Mouse (Mus musculus) embryonic stem cell, embryonic (primary cell): ENCODE results near the gene H2-Q10.
"Not testable (repeated sequence)": the region's sequence is repeated elsewhere in the genome, so short reads cannot be mapped to it uniquely, and the experiment has no call there.

Experiments used
- CTCF ChIA-PET, 4 experiments: fragments of 300-600 bp in 2 of 4; fragments of 350-600 bp in 2 of 4; sonication (Branson Sonifier 250); formaldehyde crosslinking; loops; one replicate each; lab custom pipeline; 2022; ENCODE audit warnings: inconsistent platforms in 2 of 4; lab: Charles Lee
- POLR2A ChIA-PET, 4 experiments: fragments of 300-600 bp in 2 of 4; fragments of 350-600 bp in 2 of 4; sonication (Branson Sonifier 250); formaldehyde crosslinking; loops; one replicate each; lab custom pipeline; 2022; ENCODE audit warnings: antibody characterized with exemption in 4 of 4, inconsistent platforms in 1 of 4; lab: Charles Lee

The H2-Q10 gene

GRCm38 (mm10) chr17:35469842-35470751, at the start of gene H2-Q10:
Gene H2-Q10, plus strand, starts transcription at chr17:35470089.
- ChIA-PET CTCF (interaction anchor here in 1 of 4 experiments (0.7 kb wide), 1 partner anchor 106 kb away, joined by 6 read pairs; no protein-coding TSS in a partner anchor), POLR2A (interaction anchor here in 2 of 4 experiments (0.5 to 0.9 kb wide), 2 partner anchors 32 to 528 kb away, joined by 3 read pairs; no protein-coding TSS in a partner anchor)

GRCm38 (mm10) chr17:35420206-35420810, 49.6 kb upstream of the H2-Q10 start:
- CTCF ChIA-PET, result interaction anchor here (0.6 to 3.3 kb wide), 42 partner anchors 9 to 1462 kb away, joined by 3 to 21 read pairs (median 3); partner anchors contain the start of genes Pou5f1 (in 1 of the 4) and Psmb8 (in 1 of the 4)

GRCm38 (mm10) chr17:35421331-35421730, 48.6 kb upstream of the H2-Q10 start:
- POLR2A ChIA-PET, result interaction anchor here in 2 of 4 experiments (0.6 kb wide), 2 partner anchors 101 to 497 kb away, joined by 3 read pairs; no protein-coding TSS in a partner anchor
- CTCF ChIA-PET, result interaction anchor here (0.6 to 3.3 kb wide), 10 partner anchors 13 to 1463 kb away, joined by 3 to 21 read pairs (median 6); no protein-coding TSS in a partner anchor

More at GRCm38 (mm10) chr17:35420206-35420810, 49.6 kb upstream of the H2-Q10 start:
- POLR2A ChIA-PET, result interaction anchor here (0.6 to 0.8 kb wide), 5 partner anchors 56 to 1438 kb away, joined by 3 to 4 read pairs (median 3); no protein-coding TSS in a partner anchor

- POLR2A ChIA-PET, result not testable (repeated sequence)
- CTCF ChIA-PET, result interaction anchor here (0.8 to 3.3 kb wide), 4 partner anchors 12 to 112 kb away, joined by 3 to 13 read pairs (median 4); no protein-coding TSS in a partner anchor
Measured at GRCm38 (mm10) chr17:35422360-35422759, 47.5 kb upstream of the H2-Q10 start.

- CTCF ChIA-PET, result interaction anchor here in 2 of 4 experiments (0.6 to 3.3 kb wide), 2 partner anchors 11 kb away, joined by 3 to 13 read pairs; no protein-coding TSS in a partner anchor
- POLR2A ChIA-PET, result not testable (repeated sequence)
Measured at GRCm38 (mm10) chr17:35423131-35423810, 46.6 kb upstream of the H2-Q10 start.

- CTCF ChIA-PET, POLR2A ChIA-PET: not testable (repeated sequence)
Measured at GRCm38 (mm10) chr17:35424106-35424505, 45.8 kb upstream of the H2-Q10 start.

GRCm38 (mm10) chr17:35424624-35425416, 45.1 kb upstream of the H2-Q10 start, which contains the start of gene H2-Q6:
Gene H2-Q6, plus strand, starts transcription at chr17:35424850.
- POLR2A ChIA-PET, result not testable (repeated sequence)
- CTCF ChIA-PET, result interaction anchor here in 1 of 4 experiments (1.0 kb wide), 3 partner anchors 11 to 123 kb away, joined by 3 to 8 read pairs (median 3); no protein-coding TSS in a partner anchor

GRCm38 (mm10) chr17:35425474-35425873, 44.4 kb upstream of the H2-Q10 start:
- POLR2A ChIA-PET, result not testable (repeated sequence)
- CTCF ChIA-PET, result interaction anchor here in 1 of 4 experiments (1.0 kb wide), 3 partner anchors 10 to 124 kb away, joined by 3 to 8 read pairs (median 3); no protein-coding TSS in a partner anchor

GRCm38 (mm10) chr17:35428883-35429282, 41.0 kb upstream of the H2-Q10 start:
- CTCF ChIA-PET, POLR2A ChIA-PET: not testable (repeated sequence)

GRCm38 (mm10) chr17:35430671-35431070, 39.2 kb upstream of the H2-Q10 start:
- CTCF ChIA-PET, POLR2A ChIA-PET: not testable (repeated sequence)

- POLR2A ChIA-PET, CTCF ChIA-PET: not testable (repeated sequence)
Measured at GRCm38 (mm10) chr17:35432167-35432566, 37.7 kb upstream of the H2-Q10 start.

GRCm38 (mm10) chr17:35434836-35435235, 35.1 kb upstream of the H2-Q10 start:
- CTCF ChIA-PET, result interaction anchor here (0.6 to 2.4 kb wide), 42 partner anchors 8 to 1822 kb away, joined by 3 to 21 read pairs (median 3); partner anchors contain the start of genes Ddr1 (in 1 of the 4) and Sfta2 (in 1 of the 4)
- POLR2A ChIA-PET, result interaction anchor here in 2 of 4 experiments (0.6 to 0.8 kb wide), 2 partner anchors 45 to 487 kb away, joined by 3 to 4 read pairs; no protein-coding TSS in a partner anchor

- ChIA-PET CTCF (interaction anchor here in 3 of 4 experiments (0.6 to 2.4 kb wide), 6 partner anchors 10 to 128 kb away, joined by 3 to 21 read pairs (median 4); no protein-coding TSS in a partner anchor), POLR2A (interaction anchor here in 1 of 4 experiments (0.5 kb wide), 1 partner anchor 177 kb away, joined by 13 read pairs; no protein-coding TSS in a partner anchor)
Measured at GRCm38 (mm10) chr17:35435577-35435976, 34.3 kb upstream of the H2-Q10 start.

GRCm38 (mm10) chr17:35437386-35437936, 32.4 kb upstream of the H2-Q10 start:
- POLR2A ChIA-PET, result not testable (repeated sequence)
- CTCF ChIA-PET, result interaction anchor here in 1 of 4 experiments (0.6 kb wide), 2 partner anchors 97 to 300 kb away, joined by 3 to 4 read pairs; no protein-coding TSS in a partner anchor

- CTCF ChIA-PET, POLR2A ChIA-PET: not testable (repeated sequence)
Measured at GRCm38 (mm10) chr17:35438395-35438794, 31.5 kb upstream of the H2-Q10 start.

GRCm38 (mm10) chr17:35438885-35439284, 31.0 kb upstream of the H2-Q10 start, which contains the start of gene H2-Q7:
Gene H2-Q7, plus strand, starts transcription at chr17:35439155.
- CTCF ChIA-PET, POLR2A ChIA-PET: not testable (repeated sequence)
